Mouse (Mus musculus): ENCODE data around the gene Neu1. TPM values are rescaled to one million over a fixed set of nuclear protein-coding genes. Genes with fewer than 3 reads are reported as not detected.
A peak's percentile ranks its signal among the peaks of the same experiment; 100 is the strongest.

Neu1 gene
- total and polyA plus RNA-seq, 3 experiments = 14.5 to 22.0 (median 14.5) TPM

DNA sequence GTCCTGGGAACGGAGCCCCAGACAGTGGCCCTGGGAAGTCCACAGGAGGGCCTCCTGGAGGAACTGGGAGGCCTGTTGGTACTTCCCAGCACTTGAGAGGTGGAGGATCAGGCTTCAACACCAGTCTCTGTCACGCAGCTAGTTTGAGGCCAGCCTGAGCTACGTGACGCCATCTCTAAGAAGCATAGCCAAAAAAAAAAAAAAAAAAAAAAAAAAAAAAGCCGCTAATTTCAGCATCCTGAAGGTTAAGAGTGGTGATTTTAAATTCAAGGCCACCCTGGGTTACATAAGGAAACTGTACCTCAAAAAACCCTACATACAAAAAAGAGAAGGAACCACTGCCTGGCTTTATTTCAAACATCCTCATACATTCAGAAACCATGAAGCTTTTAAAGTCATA is 6.8 kb upstream of the Neu1 start:
- intact Hi-C loops (cut with DNase I) = no loop called here
- no peak overlapping the region for H3K27ac ChIP-seq
- TF ChIP-seq CTCF (IDR thresholded peaks at IDR 0.05) (no peak), POLR2A (IDR thresholded peaks at IDR 0.05; ENCODE audit: insufficient read depth, low read depth, low read length) (no peak), EP300 (IDR thresholded peaks at IDR 0.05; ENCODE audit: insufficient read depth, low read depth, low read length) (no peak)
- WGBS = 60% methylated on average over 5 of the region's 5 CpGs
- no peak overlapping the region for H3K9ac ChIP-seq (ENCODE audit: low read depth, low read length)
- no peaks in the 10 kb centered on the region for H3K27me3 ChIP-seq (ENCODE audit: control insufficient read depth, insufficient read depth, low read length)
- DNase-seq = no peak
- H3K79me2 ChIP-seq (replicated peaks; ENCODE audit: control insufficient read depth, insufficient read depth, low read length) = no peaks in the 10 kb centered on the region
- no peaks in the 10 kb centered on the region for H3K36me3 ChIP-seq (ENCODE audit: control insufficient read depth, insufficient read depth, low read length)
- no peak overlapping the region for H3K4me3 ChIP-seq
- no peaks in the 10 kb centered on the region for H3K4me1 ChIP-seq (ENCODE audit: control insufficient read depth, insufficient read depth, low read length)

DNA sequence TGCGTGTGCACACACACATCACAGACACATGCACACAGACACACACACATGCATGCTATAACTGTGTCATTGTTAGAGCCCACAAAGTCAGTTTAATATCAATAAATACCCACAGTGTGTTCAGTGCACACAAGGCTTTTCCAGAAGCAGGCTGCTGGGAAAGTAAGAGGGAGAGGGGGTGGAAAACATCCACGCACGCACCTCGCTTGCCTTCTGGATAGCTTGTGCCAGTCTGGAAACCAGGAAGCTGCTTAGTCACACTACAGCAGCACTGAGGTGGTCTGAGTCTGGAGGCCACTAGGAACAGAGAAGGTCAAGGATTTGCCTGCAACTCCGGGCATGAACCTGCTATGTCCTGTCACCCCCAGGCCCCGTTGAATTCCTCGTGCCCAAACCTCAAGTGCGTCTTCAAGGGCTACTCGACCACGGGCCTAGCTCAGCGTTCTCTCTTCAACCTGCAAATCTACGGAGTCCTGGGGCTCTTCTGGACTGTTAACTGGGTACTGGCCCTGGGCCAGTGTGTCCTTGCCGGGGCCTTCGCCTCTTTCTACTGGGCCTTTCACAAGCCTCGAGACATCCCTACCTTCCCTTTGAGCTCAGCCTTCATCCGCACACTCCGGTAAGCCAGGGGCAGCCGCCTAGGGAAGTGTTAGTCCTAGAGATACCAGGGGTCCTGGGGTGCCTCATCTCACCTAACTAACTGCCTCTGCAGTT is 3.6 kb upstream of the Neu1 start:
- 81% methylated on average over 18 of the region's 18 CpGs for WGBS
- intact Hi-C loops (cut with DNase I) = no loop called here
- Histone ChIP-seq H3K4me1 (ENCODE audit: control insufficient read depth, insufficient read depth, low read length) (peaks cover 1% of the 10 kb centered on the region; the same call in 1 of the 2 replicates), H3K4me3 (no peak overlapping the region), H3K27ac (no peak overlapping the region), H3K27me3 (ENCODE audit: control insufficient read depth, insufficient read depth, low read length) (no peaks in the 10 kb centered on the region), H3K36me3 (ENCODE audit: control insufficient read depth, insufficient read depth, low read length) (no peaks in the 10 kb centered on the region), H3K79me2 (replicated peaks; ENCODE audit: control insufficient read depth, insufficient read depth, low read length) (no peaks in the 10 kb centered on the region), H3K9ac (ENCODE audit: low read depth, low read length) (no peak overlapping the region)
- DNase-seq = no peak
- TF ChIP-seq EP300 (IDR thresholded peaks at IDR 0.05; ENCODE audit: insufficient read depth, low read depth, low read length) (no peak), POLR2A (IDR thresholded peaks at IDR 0.05; ENCODE audit: insufficient read depth, low read depth, low read length) (no peak), CTCF (IDR thresholded peaks at IDR 0.05) (no peak)

DNA sequence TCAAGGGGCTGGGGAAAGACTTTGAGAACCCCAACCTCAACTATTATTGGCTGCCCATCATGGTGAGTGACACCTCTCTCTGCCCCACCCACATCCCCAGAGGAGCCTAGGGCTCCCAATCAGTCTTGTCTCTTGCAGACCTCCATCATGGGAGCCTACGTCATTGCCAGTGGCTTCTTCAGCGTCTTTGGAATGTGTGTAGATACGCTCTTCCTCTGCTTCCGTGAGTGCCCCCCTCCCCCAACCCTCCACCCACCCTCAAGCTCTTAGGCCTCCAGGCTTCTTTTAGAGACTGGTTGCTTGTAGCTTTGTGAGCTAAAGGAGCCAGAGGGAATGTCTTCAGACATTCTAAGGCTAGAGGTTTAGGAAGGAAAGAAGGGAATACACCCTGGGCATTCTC is 2.2 kb upstream of the Neu1 start:
- no peak for TF ChIP-seq POLR2A (IDR thresholded peaks at IDR 0.05; ENCODE audit: insufficient read depth, low read depth, low read length)
- TF ChIP-seq EP300 (IDR thresholded peaks at IDR 0.05; ENCODE audit: insufficient read depth, low read depth, low read length) = no peak
- TF ChIP-seq CTCF (IDR thresholded peaks at IDR 0.05) = no peak

DNA sequence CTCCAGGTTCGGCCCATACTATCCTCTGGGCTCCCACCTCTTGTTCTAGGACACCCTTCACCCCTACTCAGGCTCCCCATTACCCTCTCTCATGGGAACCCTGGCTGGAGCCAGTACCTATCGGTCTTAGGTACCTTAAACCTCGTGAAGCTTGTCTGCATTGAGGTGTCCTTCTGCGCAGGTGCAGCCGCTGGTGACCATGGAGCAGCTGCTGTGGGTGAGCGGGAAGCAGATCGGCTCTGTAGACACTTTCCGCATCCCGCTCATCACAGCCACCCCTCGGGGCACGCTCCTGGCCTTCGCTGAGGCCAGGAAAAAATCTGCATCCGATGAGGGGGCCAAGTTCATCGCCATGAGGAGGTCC is 664 bp downstream of the Neu1 start:
- Histone ChIP-seq H3K4me1 (ENCODE audit: control insufficient read depth, insufficient read depth, low read length) (peaks cover 1% of the 10 kb centered on the region; the same call in 1 of the 2 replicates), H3K79me2 (replicated peaks; ENCODE audit: control insufficient read depth, insufficient read depth, low read length) (no peaks in the 10 kb centered on the region), H3K36me3 (ENCODE audit: control insufficient read depth, insufficient read depth, low read length) (no peaks in the 10 kb centered on the region), H3K9ac (ENCODE audit: low read depth, low read length) (peak overlapping the region; percentile 89), H3K27me3 (ENCODE audit: control insufficient read depth, insufficient read depth, low read length) (no peaks in the 10 kb centered on the region), H3K27ac (peak overlapping the region; percentile 85), H3K4me3 (peak overlapping the region; percentile 90)
- peak in 1 of 2 experiments; percentile 45 for DNase-seq
- 10% methylated on average over 14 of the region's 14 CpGs for WGBS
- TF ChIP-seq CTCF (IDR thresholded peaks at IDR 0.05) = no peak
- TF ChIP-seq POLR2A (IDR thresholded peaks at IDR 0.05; ENCODE audit: insufficient read depth, low read depth, low read length) = no peak
- no peak for TF ChIP-seq EP300 (IDR thresholded peaks at IDR 0.05; ENCODE audit: insufficient read depth, low read depth, low read length)
- intact Hi-C loops (cut with DNase I) = loop anchor here (2.0 kb wide), 2 partner anchors 39 to 49 kb away; partner anchors contain the start of gene Lsm2

More for the DNA sequence above, 2.2 kb upstream of the Neu1 start:
- no peak overlapping the region for H3K4me3 ChIP-seq
- peaks cover 1% of the 10 kb centered on the region; the same call in 1 of the 2 replicates for H3K4me1 ChIP-seq (ENCODE audit: control insufficient read depth, insufficient read depth, low read length)
- H3K79me2 ChIP-seq (replicated peaks; ENCODE audit: control insufficient read depth, insufficient read depth, low read length) = no peaks in the 10 kb centered on the region
- H3K27ac ChIP-seq = no peak overlapping the region
- 33% methylated on average over 4 of the region's 4 CpGs for WGBS
- no peaks in the 10 kb centered on the region for H3K36me3 ChIP-seq (ENCODE audit: control insufficient read depth, insufficient read depth, low read length)
- DNase-seq = no peak
- no peaks in the 10 kb centered on the region for H3K27me3 ChIP-seq (ENCODE audit: control insufficient read depth, insufficient read depth, low read length)
- H3K9ac ChIP-seq (ENCODE audit: low read depth, low read length) = no peak overlapping the region
- intact Hi-C loops (cut with DNase I) = no loop called here

DNA sequence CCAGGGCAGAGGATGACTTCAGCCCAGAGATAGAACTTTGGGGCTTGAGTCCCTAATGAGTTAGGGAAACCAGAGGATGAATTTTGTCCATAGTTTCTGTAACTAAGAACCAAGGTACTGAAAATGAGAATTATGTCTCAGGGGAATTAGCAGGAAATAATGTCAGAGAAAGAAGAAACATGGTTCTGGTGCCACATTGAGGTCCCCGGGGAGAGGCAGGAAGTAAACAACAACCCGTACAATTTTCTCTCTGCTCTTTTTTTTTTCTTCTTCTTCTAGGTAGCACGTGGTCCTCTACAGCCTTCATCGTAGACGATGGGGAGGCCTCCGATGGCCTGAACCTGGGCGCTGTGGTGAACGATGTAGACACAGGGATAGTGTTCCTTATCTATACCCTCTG is 1.2 kb downstream of the Neu1 start:
- Histone ChIP-seq H3K36me3 (ENCODE audit: control insufficient read depth, insufficient read depth, low read length) (no peaks in the 10 kb centered on the region), H3K27ac (peak overlapping the region; percentile 85), H3K4me1 (ENCODE audit: control insufficient read depth, insufficient read depth, low read length) (peaks cover 1% of the 10 kb centered on the region; the same call in 1 of the 2 replicates), H3K4me3 (peak overlapping the region; percentile 90), H3K79me2 (replicated peaks; ENCODE audit: control insufficient read depth, insufficient read depth, low read length) (no peaks in the 10 kb centered on the region), H3K27me3 (ENCODE audit: control insufficient read depth, insufficient read depth, low read length) (no peaks in the 10 kb centered on the region), H3K9ac (ENCODE audit: low read depth, low read length) (peak overlapping the region; percentile 89; the same call in 1 of the 2 replicates)
- TF ChIP-seq EP300 (IDR thresholded peaks at IDR 0.05; ENCODE audit: insufficient read depth, low read depth, low read length) (no peak), POLR2A (IDR thresholded peaks at IDR 0.05; ENCODE audit: insufficient read depth, low read depth, low read length) (no peak), CTCF (IDR thresholded peaks at IDR 0.05) (no peak)
- WGBS = 50% methylated on average over 8 of the region's 8 CpGs
- intact Hi-C loops (cut with DNase I) = no loop called here
- DNase-seq = no peak

DNA sequence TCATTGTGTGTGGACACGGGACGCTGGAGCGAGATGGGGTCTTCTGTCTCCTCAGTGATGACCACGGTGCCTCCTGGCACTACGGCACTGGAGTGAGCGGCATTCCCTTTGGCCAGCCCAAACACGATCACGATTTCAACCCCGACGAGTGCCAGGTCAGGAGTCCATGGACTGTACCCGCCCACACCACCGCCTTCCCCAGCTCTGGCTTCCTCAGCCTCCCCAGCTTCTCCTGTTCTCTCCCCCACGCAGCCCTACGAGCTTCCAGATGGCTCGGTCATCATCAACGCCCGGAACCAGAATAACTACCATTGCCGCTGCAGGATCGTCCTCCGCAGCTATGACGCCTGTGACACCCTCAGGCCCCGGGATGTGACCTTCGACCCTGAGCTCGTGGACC is 3.0 kb downstream of the Neu1 start:
- Histone ChIP-seq H3K27me3 (ENCODE audit: control insufficient read depth, insufficient read depth, low read length) (no peaks in the 10 kb centered on the region), H3K27ac (peak overlapping the region; percentile 62), H3K36me3 (ENCODE audit: control insufficient read depth, insufficient read depth, low read length) (no peaks in the 10 kb centered on the region), H3K4me1 (ENCODE audit: control insufficient read depth, insufficient read depth, low read length) (peaks cover 1% of the 10 kb centered on the region; the same call in 1 of the 2 replicates), H3K9ac (ENCODE audit: low read depth, low read length) (peak overlapping the region; percentile 25; the same call in 1 of the 2 replicates), H3K79me2 (replicated peaks; ENCODE audit: control insufficient read depth, insufficient read depth, low read length) (no peaks in the 10 kb centered on the region), H3K4me3 (peak overlapping the region; percentile 37)
- intact Hi-C loops (cut with DNase I) = no loop called here
- TF ChIP-seq CTCF (IDR thresholded peaks at IDR 0.05) (no peak), EP300 (IDR thresholded peaks at IDR 0.05; ENCODE audit: insufficient read depth, low read depth, low read length) (no peak), POLR2A (IDR thresholded peaks at IDR 0.05; ENCODE audit: insufficient read depth, low read depth, low read length) (no peak)
- 60% methylated on average over 24 of the region's 24 CpGs for WGBS
- no peak for DNase-seq
